Mouse (Mus musculus): ENCODE measurements around the gene Rpap2.
A peak's percentile ranks its signal among the peaks of the same experiment; 100 is the strongest.

Gene Rpap2

DNA sequence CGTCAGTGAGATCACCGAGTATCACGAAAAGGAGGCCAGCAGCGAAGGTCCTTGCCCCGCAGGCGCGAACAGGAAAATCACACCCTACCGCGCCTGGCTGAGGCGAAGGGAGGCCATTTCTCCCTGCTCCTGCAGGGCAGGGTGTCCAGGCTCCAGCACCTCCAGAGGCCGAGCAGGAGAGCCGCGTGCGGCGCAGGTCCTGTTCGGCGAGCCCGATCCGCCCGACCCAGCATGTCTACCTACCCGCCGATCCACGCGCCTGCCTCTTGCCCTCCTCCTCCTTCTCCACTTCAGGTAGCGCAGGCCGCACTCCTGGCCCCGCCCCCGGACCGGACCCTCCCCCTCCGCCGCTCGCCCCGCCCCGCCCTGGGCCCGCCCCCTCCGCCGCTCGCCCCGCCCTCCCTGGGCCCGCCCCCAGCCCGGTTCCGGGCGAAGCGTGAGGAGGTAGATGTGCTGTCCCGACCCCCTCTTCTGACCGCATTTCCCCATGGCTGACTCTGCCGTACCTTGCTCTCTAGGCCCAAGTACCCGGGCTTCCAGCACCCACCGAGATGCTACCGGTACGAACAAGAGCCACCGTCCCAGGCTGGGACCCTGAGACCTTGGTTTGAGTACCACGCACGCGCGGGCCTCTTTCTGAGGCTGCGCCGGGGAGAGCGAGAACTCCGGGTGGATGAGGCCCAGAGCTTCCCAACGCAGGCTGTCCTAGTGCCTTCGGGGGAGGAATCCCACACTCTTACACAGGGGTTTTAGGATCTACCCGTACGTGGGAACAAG, at the start of gene Rpap2, which contains the start of gene Glmn:
TSS of gene Rpap2 (plus strand) at position 73 of the 777 bp plus-strand sequence.
TSS of gene Glmn (minus strand) at position 588 of the 777 bp plus-strand sequence.
- DNase-seq (ENCODE audit: low spot score), result peak; percentile 80

- DNase-seq (ENCODE audit: low spot score), result no peak
Observed at GRCm38 (mm10) chr5:107547955-107548354, 49.2 kb upstream of the Rpap2 start.

DNA sequence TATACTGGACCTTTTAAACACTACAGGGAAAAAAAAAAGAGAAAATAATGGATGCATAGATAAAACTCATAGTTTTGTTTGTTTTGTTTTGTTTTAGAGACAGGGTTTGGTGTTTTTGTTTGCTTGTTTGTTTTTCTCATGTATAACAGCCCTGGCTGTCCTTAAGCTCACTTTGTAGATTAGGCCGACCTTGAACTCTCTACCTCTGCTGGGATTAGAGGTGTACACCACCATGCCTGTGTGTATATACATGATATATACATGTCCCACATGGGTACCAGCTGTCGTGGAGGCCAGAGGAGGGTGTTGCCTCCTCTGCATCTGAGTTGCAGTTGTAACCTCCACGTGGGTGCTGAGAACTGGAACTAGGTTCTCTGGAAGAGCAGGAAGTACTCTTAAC, 48.7 kb upstream of the Rpap2 start:
- DNase-seq (ENCODE audit: low spot score), result no peak

GRCm38 (mm10) chr5:107554336-107554735, 42.8 kb upstream of the Rpap2 start:
- DNase-seq (ENCODE audit: low spot score), result no peak

DNA sequence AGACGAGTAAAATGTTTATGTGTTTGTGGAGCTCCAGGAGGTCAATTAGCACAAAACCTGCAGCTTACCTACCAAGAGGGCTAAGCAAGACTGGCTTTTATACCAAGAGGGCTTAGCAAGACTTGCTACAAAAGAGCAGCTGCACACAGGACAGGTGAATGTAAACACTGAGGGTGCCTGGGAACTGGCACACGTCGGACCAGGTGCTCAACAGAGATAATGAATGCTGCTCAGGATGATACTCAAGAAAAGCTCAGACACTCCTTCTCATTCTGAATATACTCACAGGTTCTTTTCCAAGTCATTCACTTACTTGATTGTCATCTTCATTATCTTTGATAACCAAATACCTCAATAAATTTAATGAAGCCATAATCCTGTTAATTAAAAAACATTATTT, 40.2 kb upstream of the Rpap2 start:
- no peak for DNase-seq (ENCODE audit: low spot score)

DNA sequence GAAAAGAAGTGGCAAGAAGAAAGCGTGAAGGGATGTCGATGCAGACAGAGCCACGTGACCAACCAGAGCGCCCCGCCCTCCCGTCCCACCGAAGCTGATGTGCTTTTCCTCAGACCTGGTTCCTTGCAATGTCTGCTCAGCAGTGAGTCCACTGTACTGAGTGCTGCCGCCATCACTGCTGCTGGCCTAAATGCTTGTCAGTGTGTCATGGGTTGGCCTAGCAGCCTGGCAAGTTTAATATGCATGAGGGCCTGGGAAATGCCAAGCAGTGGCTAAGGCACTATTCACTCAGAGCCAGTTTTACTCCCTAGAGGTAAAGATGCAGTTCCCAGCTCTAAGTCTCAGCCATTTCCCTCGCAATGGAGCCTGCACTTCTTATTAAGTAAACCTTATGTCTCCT, 28.0 kb upstream of the Rpap2 start:
- DNase-seq (ENCODE audit: low spot score), result no peak

DNA sequence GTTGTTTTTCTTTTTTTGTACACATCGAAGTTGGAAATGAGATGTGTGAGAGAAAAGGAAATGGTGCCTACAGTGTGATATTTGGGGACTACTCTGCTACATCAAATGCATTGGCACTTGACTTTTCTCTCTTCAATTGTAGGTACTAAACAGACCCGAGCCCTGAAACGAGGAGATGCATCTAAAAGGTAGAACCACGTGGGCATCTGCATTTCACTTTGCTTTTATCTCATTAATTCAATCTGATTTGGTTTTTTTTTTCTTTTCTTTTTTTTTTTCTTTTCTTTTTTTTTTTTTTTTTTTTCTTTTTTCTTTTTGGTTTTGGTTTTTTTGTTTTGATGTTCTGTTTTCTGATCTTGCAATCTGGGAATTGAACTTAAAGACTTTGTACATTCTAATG, 1.2 kb downstream of the Rpap2 start:
- DNase-seq (ENCODE audit: low spot score), result no peak

GRCm38 (mm10) chr5:107611224-107611623, 14.1 kb downstream of the Rpap2 start:
- DNase-seq (ENCODE audit: low spot score), result peak; percentile 30

DNA sequence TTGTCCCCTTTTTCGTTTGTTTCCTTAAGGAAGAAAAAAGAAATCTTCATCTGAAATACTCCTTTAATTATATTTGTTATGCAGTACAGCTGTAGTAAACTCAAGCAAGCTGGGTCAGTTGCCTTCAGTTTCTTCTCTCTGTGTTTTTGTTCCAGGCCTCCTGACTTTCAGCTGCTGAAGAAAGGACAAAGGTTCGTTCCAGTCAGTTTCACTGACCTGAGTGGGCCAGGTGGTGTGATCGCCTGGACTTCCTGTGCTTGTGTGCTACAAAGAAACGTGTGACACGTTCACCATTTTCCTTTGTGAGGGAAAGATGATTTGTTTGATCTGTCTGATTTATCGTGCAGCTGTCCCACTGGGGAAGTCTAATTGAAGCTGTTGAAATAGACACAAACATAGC, 20.8 kb downstream of the Rpap2 start:
- DNase-seq (ENCODE audit: low spot score), result no peak

- DNase-seq (ENCODE audit: low spot score), result no peak
Observed at GRCm38 (mm10) chr5:107621327-107621726, 24.2 kb downstream of the Rpap2 start.

DNA sequence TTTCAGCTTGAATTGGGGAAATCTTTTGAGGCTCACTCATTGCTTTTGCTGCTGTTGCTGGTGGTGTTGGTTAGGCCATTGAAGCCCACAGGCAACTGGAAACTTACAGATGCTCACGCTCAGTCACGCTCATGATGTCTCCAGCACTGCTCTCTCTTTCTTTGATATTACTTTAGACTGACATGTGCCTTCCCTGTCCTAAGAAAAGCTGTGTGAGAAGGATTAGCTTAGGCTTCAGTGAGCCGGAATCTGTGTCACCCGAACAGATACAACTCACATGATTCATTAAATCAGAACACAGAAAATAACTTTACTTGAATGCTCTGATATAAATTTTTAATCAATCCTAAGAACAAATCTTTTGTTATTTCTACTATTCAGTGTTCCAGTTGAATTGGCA, 36.5 kb downstream of the Rpap2 start:
- no peak for DNase-seq (ENCODE audit: low spot score)

- DNase-seq (ENCODE audit: low spot score), result no peak
Observed at GRCm38 (mm10) chr5:107637106-107637505, 39.9 kb downstream of the Rpap2 start.

GRCm38 (mm10) chr5:107638366-107638765, 41.2 kb downstream of the Rpap2 start:
- DNase-seq (ENCODE audit: low spot score), result no peak

- no peak for DNase-seq (ENCODE audit: low spot score)
Observed at GRCm38 (mm10) chr5:107644595-107644994, 47.4 kb downstream of the Rpap2 start.

GRCm38 (mm10) chr5:107645935-107646334, 48.8 kb downstream of the Rpap2 start:
- DNase-seq (ENCODE audit: low spot score), result no peak

DNA sequence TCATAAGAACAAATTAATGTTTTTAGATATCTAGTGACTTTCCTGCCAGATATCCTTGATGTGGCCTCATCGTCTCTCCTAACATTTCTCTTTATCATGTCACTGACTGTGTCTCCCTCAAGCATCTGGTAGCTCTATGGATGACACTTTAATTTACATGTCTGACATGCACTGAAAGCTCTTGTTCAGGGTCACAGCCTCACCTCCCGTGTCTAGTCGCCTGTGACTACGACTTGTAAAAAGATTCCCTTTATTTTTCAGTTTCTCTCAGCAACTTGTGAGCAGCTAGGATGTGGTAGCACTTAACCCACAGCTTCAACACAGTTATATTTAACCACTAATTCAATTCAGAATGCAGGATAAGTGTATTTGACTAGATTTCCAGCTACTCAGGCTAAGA, 50.4 kb downstream of the Rpap2 start:
- no peak for DNase-seq (ENCODE audit: low spot score)

DNA sequence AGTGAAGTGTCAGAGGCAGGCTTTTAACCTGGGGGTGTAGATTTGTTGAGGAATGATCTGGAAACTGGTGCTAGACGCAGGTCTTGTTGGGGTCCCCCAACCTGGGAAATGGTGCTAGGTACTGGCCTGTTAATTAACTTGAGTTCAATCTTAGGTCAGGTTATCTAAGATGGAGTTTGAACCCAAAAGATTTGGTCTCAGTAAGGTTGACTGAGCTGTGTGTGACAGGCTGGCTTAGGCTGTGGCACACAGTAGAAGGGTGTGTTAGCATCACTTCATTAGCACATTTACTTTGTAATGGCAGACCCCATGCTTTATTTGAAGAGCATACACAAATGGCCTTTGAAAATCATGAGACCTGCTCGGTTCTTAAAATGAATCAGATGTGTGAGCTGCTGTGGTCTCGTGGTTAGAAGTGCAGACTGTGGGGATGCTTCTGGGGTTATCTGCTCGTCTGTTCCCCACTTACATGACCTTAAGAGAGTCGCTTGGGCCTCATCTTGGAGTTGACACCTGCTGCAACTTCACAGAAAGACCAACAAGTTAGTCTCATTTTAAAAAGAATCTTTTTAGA, 51.5 kb downstream of the Rpap2 start:
- no peak for DNase-seq (ENCODE audit: low spot score)

DNA sequence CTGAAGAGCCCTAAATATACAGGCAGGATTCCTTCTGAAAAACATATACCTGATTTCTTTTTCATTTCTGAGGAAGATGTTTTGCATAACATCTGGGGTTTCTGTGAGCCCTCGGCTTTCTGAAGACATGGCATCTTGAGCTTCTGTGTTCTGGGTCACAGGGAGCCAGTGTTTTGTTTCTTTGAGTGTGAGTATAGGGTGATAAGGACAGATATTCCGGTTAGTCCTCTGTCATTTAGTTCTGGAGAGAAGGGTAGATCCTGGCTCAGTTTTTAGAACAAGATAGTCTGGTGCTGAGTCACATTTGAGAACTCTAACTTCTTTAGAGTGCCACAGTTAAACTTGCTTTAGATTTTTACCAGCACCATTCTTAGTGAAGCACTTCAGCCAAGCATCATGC, 52.5 kb downstream of the Rpap2 start:
- DNase-seq (ENCODE audit: low spot score), result no peak

GRCm38 (mm10) chr5:107650427-107650826, 53.3 kb downstream of the Rpap2 start:
- no peak for DNase-seq (ENCODE audit: low spot score)

DNA sequence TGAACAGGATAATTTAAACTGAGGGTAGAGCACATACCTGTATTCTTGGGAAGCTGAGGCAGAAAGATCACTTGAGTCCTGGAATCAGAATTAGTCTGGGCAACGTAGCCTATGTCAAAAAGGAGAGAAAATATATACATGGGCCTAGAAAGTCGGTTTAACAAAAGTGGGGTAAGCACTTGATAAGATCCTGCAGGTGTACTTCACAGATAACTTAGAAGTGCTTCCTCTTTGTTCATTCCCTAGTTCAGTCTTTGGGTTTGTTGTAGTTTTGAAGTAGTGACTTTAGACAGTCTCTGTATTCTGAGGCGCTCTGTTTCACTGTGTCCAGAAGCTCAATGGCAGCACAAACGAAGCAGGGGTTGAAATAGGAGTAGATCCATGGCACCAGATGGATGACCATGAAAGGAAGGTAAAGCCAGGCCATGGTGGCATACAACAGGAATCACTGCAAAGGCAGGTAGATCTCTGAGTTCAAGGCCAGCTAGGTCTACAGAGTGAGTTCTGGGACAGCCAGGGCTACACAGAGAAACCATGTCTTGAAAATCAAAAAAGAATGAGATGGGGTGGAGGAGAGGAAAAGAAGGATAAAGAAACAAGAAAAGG, 55.0 kb downstream of the Rpap2 start:
- DNase-seq (ENCODE audit: low spot score), result no peak

DNA sequence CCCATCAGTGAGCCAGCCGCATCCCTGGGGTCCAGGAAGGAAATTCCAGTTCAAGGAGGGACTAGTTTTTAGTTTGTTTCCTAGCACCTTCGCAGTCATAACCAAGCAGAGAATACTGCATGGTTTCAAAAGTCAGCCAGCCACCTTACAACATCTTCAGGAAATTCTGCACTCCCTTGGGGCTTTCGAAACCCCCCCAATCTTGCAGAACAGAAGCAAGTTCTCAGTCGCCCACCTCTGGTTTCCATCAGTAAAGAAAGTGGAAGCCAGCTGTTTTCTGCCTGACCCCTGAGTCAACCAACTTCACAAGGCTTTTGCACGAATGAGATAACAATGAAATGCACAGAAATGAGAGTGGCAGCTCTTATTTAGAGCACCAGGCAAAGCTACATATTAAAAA, 81.2 kb downstream of the Rpap2 start:
- DNase-seq (ENCODE audit: low spot score), result no peak

DNA sequence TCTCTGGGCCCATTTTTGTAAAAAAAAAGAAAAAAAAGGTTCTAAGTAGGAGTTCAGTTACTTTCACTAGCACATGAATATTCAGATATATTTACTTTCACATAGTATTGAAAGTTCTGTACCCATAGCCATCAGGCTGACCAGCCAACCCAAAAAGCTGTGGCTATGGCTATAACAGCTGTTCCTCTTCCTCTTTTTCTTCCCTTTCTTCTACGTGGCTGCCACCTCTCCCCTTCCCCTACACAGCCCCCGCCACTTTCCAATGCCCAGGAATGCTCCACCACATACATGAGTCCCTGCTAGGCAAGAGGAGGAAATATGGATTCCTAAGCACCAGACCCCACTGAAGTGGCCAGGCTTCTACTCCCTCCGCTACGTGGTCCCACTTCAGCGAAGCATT, 84.1 kb downstream of the Rpap2 start:
- no peak for DNase-seq (ENCODE audit: low spot score)

- DNase-seq (ENCODE audit: low spot score), result no peak
Observed at GRCm38 (mm10) chr5:107684380-107684779, 87.2 kb downstream of the Rpap2 start.
